Mouse (Mus musculus) cerebellum, adult 2 months (tissue): ENCODE data around the gene 4930595D18Rik. TPM values are rescaled to one million over a fixed set of nuclear protein-coding genes. Genes with fewer than 3 reads are reported as not detected.

Source experiments
- DNase-seq, 2 experiments: peaks; one replicate each; pipeline ENCODE4 v3.0.0; 2021
- H3K27ac ChIP-seq: fragments of 200-500 bp; 2 replicates; pipeline ENCODE4 v1.5.1; 2012; ENCODE audit warnings: low read length, control low read depth, inconsistent platforms; ENCODE audit not compliant: insufficient read depth
- H3K27me3 ChIP-seq: fragments of 200-500 bp; 2 replicates; pipeline ENCODE4 v1.6.1; 2012; ENCODE audit warnings: inconsistent platforms, mild to moderate bottlenecking, low read length, moderate library complexity; ENCODE audit not compliant: control insufficient read depth, insufficient read depth
- H3K4me1 ChIP-seq: fragments of 200-500 bp; 2 replicates; pipeline ENCODE4 v1.6.1; 2011; ENCODE audit warnings: low read length; ENCODE audit not compliant: control insufficient read depth, insufficient read depth
- H3K4me3 ChIP-seq: fragments of 200-500 bp; replicated peaks from 2 replicates; pipeline ENCODE3; 2011; ENCODE audit warnings: mild to moderate bottlenecking, low read depth, low read length, control low read depth; ENCODE audit not compliant: insufficient read depth
- CTCF ChIP-seq: fragments of 200-500 bp; IDR thresholded peaks from 2 replicates; pipeline ENCODE4 v1.5.1; 2011; ENCODE audit warnings: low read depth, mild to moderate bottlenecking, control low read depth, low read length, moderate library complexity, borderline replicate concordance; ENCODE audit not compliant: insufficient read depth
- POLR2A ChIP-seq: fragments of 200-500 bp; IDR thresholded peaks from 2 replicates; pipeline ENCODE4 v1.6.1; 2011; ENCODE audit warnings: low read length, control low read depth, borderline replicate concordance; ENCODE audit not compliant: insufficient read depth
- WGBS: fragments of 180-500 bp; shearing (Covaris S2); methylation state at CpG from one replicate; pipeline ENCODE4 v1.1.7; 2018; 5-methylcytosine and 5-hydroxymethylcytosine counted together
- polyA plus RNA-seq: library from polyadenylated mRNA; depleted of rRNA; stranded (reverse); fragments of >200 nt; gene quantifications from 2 replicates; pipeline ENCODE4 v1.2.3, GENCODE M21; 2012

Gene 4930595D18Rik
- polyA plus RNA-seq, 1 experiment, result not detected

DNA sequence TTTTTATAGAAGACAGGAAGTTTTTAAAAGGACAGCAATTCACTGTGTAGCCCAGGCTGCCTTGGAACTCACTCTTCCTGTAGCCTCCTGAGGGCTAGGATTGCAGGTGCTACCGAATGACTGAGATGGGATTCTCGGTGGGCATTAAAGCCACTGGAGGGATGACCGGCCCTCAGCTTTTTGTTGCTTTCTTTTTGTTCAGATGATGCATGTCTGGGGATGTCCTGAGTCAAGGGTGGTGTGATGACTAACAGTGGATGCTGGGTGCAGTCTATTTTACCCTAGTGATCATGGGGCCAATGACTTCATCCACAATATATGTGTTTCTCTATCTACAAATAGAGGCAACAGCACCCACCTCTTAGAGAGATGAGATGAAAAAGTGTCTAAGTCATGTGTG lies 2.7 kb upstream of the 4930595D18Rik start:
- TF ChIP-seq POLR2A (no peak), CTCF (no peak)
- DNase-seq, result no peak
- 90% methylated on average over 3 of the region's 3 CpGs for WGBS
- Histone ChIP-seq H3K27me3 (no peaks in the 10 kb centered on the region), H3K4me3 (no peak overlapping the region), H3K27ac (no peak overlapping the region), H3K4me1 (peaks cover 11% of the 10 kb centered on the region)

DNA sequence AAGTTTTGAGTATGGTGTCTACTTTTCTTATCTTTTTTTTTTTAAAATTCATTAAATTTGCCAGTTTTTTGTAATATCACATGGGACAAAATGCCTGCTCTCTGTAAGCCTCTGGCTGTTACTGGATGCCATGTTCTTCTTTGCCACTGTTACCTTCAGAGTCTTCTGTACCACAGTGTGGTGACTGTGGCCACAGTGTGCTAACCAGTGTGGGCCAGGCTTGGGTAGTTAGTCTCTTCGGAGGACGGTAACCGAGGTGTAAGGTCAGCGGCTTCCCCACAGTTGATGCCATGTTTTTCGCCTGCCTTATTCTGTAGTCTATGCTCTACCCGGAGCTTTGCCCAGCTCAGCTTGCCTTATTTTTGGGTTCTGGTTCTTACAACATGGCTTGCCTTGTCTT lies 1.9 kb downstream of the 4930595D18Rik start:
- no peak overlapping the region for H3K4me3 ChIP-seq
- H3K27ac ChIP-seq, result no peak overlapping the region
- no peak for DNase-seq
- TF ChIP-seq CTCF (no peak), POLR2A (no peak)
- peaks cover 6% of the 10 kb centered on the region for H3K4me1 ChIP-seq
- no peaks in the 10 kb centered on the region for H3K27me3 ChIP-seq
- WGBS, result 95% methylated on average over 6 of the region's 6 CpGs

GRCm38 (mm10) chr12:111181848-111182247 lies 2.4 kb downstream of the 4930595D18Rik start:
- 86% methylated on average over 5 of the region's 5 CpGs for WGBS
- Histone ChIP-seq H3K4me3 (no peak overlapping the region), H3K27ac (no peak overlapping the region), H3K4me1 (peaks cover 6% of the 10 kb centered on the region), H3K27me3 (no peaks in the 10 kb centered on the region)
- TF ChIP-seq CTCF (no peak), POLR2A (no peak)
- no peak for DNase-seq

- H3K4me3 ChIP-seq, result no peak overlapping the region
- H3K27me3 ChIP-seq, result no peaks in the 10 kb centered on the region
- no peaks in the 10 kb centered on the region for H3K4me1 ChIP-seq
- no peak for DNase-seq
- H3K27ac ChIP-seq, result no peak overlapping the region
- TF ChIP-seq CTCF, result no peak
- no peak for TF ChIP-seq POLR2A
- WGBS, result 79% methylated on average over 4 of the region's 4 CpGs
These were observed 5.5 kb downstream of the 4930595D18Rik start for GRCm38 (mm10) chr12:111178772-111179171.

DNA sequence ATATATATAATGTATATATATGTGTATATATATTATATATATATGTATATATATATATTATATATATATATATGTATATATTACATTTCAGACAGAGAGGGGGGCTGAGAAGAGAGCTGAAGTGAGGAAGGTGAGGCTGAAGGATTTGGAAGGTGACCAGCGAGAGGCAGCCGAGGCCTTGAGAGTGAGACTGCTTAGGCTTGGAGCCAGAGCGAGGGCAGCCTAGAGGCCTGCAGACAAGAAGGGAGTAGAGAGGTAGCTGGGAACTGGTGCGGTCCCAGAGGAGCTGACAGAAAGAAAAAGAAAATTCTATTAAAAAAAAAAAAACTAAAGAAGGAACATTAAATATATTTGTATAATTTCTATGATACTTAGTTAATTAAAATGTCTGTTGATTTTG lies 15.4 kb downstream of the 4930595D18Rik start:
- Histone ChIP-seq H3K27me3 (no peaks in the 10 kb centered on the region), H3K4me1 (no peaks in the 10 kb centered on the region; the same call in 1 of the 2 replicates), H3K4me3 (no peak overlapping the region), H3K27ac (no peak overlapping the region)
- WGBS, result 46% methylated on average over 4 of the region's 4 CpGs
- no peak for TF ChIP-seq POLR2A
- peak; percentile 37 to 50 for DNase-seq

DNA sequence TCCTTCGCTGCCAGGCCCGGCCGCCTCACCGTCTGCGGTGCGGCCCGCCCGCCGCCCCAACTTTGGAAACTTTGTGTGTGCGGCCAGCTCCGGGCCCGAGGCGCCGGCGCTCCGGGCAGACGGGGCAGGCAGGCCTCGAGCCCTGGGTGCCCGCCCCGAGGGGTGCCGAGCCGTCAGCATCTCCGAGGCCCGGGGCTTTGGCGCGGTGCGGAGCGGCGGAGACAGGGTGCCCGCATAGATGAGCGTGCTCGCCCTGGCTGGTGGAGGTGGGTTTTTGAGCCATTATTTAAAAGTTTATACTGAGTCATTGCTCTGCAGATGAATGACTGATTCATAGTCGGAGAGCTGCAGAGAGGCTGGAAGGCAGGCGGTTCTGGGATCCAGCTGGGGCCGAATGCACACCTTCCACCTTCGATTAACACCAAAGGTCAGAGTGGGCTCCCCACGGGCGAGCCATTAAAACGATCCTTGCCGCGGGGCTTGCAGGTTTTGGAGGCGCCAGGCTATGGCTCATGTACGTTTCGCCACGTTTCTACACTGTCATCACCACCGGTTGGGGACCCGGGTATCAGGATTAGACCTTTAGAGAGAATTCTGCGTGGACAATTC lies 17.5 kb downstream of the 4930595D18Rik start:
- WGBS, result 1% methylated on average over 44 of the region's 48 CpGs
- Histone ChIP-seq H3K27ac (no peak overlapping the region), H3K27me3 (no peaks in the 10 kb centered on the region), H3K4me1 (peaks cover 4% of the 10 kb centered on the region; the same call in 1 of the 2 replicates), H3K4me3 (peak overlapping the region; percentile 71)
- no peak for TF ChIP-seq CTCF
- TF ChIP-seq POLR2A, result no peak
- peak; percentile 41 to 62 for DNase-seq

DNA sequence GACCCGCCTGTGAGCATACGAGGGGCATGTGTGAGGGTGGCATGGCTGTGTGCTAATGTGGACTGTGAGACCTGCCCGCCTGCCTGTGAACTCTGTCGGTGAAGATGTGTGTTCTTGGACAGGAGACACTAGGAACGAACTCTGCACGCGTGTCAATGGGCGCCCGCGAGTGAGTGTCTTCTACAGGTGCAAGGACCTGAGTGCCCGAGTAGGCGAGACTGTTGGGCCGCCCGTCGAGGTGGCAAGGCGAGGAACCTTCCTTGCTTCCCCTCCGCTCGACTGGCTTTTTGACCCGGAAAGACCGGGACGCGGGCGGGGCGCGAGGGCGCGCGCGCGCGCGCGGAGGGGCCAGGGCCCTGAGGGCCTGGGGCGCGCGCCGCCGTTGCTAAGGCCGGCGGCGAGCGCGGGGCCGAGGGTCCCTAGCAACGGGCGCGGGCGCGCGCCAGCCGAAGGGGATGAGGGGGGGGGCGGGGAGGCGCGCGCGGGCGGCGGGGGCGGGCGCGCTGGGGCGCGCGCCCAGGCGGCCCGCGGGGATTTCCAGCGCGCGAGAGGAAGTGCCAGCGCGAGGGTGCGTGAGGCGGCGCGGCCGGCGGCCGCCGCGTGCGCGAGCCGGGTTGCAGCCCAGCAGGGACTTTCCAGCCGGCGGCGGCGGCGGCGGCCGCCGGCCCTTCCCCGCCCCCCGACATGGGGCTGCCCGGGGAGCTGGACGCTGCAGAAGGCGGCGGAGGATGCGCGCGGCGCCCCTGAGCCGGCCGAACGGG lies 18.3 kb downstream of the 4930595D18Rik start, which contains the start of gene Traf3:
TSS of gene Traf3 (plus strand) at position 540 of the 761 bp plus-strand sequence.
- no peaks in the 10 kb centered on the region for H3K27me3 ChIP-seq
- H3K4me3 ChIP-seq, result peak within 1 kb of the TSS; percentile 71
- DNase-seq, result peak; percentile 65 to 67
- 3% methylated on average over 87 of the region's 105 CpGs for whole genome bisulfite sequencing
- no peak for TF ChIP-seq CTCF
- TF ChIP-seq POLR2A, result no peak
- peaks cover 4% of the 10 kb centered on the region; the same call in 1 of the 2 replicates for H3K4me1 ChIP-seq
- H3K27ac ChIP-seq, result peak within 1 kb of the TSS; percentile 41
